Mouse (Mus musculus) spleen, adult 2 months (tissue): ENCODE results near the gene Tmem119. TPM values are rescaled to one million over a fixed set of nuclear protein-coding genes. Genes with fewer than 3 reads are reported as not detected.

Experiments used
- DNase-seq, 2 experiments: peaks; one replicate each; pipeline versions ENCODE4 v3.0.0 to v3.0.0-alpha.2; 2012 to 2021; ENCODE audit warnings: low spot score in 2 of 2, low read depth in 1 of 2
- H3K27ac ChIP-seq: fragments of 200-500 bp; 2 replicates; pipeline ENCODE4 v1.5.1; 2012; ENCODE audit warnings: low read length, inconsistent platforms; ENCODE audit not compliant: insufficient read depth
- H3K27me3 ChIP-seq: fragments of 200-500 bp; 2 replicates; pipeline ENCODE4 v1.6.1; 2012; ENCODE audit warnings: mild to moderate bottlenecking, moderate library complexity, low read length, inconsistent platforms; ENCODE audit not compliant: control insufficient read depth, insufficient read depth
- H3K36me3 ChIP-seq: fragments of 200-500 bp; 2 replicates; pipeline ENCODE4 v1.6.1; 2012; ENCODE audit warnings: mild to moderate bottlenecking, low read length, inconsistent platforms; ENCODE audit not compliant: control insufficient read depth, insufficient read depth
- H3K4me1 ChIP-seq: fragments of 200-500 bp; 2 replicates; pipeline ENCODE4 v1.6.1; 2011; ENCODE audit warnings: inconsistent platforms; ENCODE audit not compliant: control insufficient read depth, insufficient read depth, insufficient read length
- H3K4me3 ChIP-seq: fragments of 200-500 bp; 2 replicates; pipeline ENCODE4 v1.5.1; 2011; ENCODE audit warnings: mild to moderate bottlenecking, inconsistent platforms; ENCODE audit not compliant: insufficient read depth, insufficient read length; ENCODE audit errors: extremely low read depth
- CTCF ChIP-seq: fragments of 200-500 bp; IDR thresholded peaks from 2 replicates; pipeline ENCODE4 v1.5.1; 2011; ENCODE audit warnings: mild to moderate bottlenecking, inconsistent platforms; ENCODE audit not compliant: insufficient read depth, insufficient read length, insufficient replicate concordance; ENCODE audit errors: extremely low read depth
- POLR2A ChIP-seq: fragments of 200-500 bp; IDR thresholded peaks from 2 replicates; pipeline ENCODE4 v1.6.1; 2011; ENCODE audit warnings: low read depth, low read length, inconsistent platforms
- WGBS: fragments of 180-500 bp; shearing (Covaris S2); methylation state at CpG from one replicate; pipeline ENCODE4 v1.1.7; 2018; 5-methylcytosine and 5-hydroxymethylcytosine counted together
- polyA plus RNA-seq: library from polyadenylated mRNA; depleted of rRNA; stranded (reverse); fragments of >200 nt; gene quantifications from 2 replicates; pipeline ENCODE4 v1.2.3, GENCODE M21; 2012

Tmem119 gene
- polyA plus RNA-seq, 1 experiment, result 3.0 TPM

- 25% methylated on average over 7 of the region's 7 CpGs for WGBS
- DNase-seq, result no peak
- Histone ChIP-seq H3K4me3 (peak overlapping the region; percentile 43), H3K36me3 (peaks cover 3% of the 10 kb centered on the region; the same call in 1 of the 2 replicates), H3K4me1 (peaks cover 8% of the 10 kb centered on the region; the same call in 1 of the 2 replicates), H3K27ac (peak overlapping the region; percentile 72), H3K27me3 (no peaks in the 10 kb centered on the region)
- TF ChIP-seq CTCF (no peak), POLR2A (no peak)
Measured at GRCm38 (mm10) chr5:113825558-113825957, 25.2 kb upstream of the Tmem119 start.

DNA sequence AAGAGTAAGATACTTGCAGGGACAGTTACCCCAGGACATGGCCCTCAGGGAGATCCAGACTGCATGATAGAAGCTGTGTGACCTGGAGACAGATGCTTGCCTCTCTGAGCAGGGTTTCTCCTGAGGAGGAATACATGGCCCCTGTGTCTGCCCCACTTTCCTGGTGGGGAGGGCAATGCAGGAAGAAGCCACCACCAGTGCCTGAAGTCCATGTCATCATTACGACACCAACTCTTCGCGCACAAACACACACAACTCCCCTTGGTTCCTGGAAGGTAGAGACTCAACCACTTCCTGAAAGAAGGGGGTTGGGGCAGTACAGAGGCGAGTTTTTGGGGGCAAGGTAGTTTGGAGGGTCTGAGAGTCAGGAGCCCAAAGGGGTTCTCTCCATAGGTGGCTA, 23.9 kb upstream of the Tmem119 start:
- Histone ChIP-seq H3K36me3 (peaks cover 8% of the 10 kb centered on the region), H3K4me1 (peaks cover 7% of the 10 kb centered on the region; the same call in 1 of the 2 replicates), H3K4me3 (no peak overlapping the region), H3K27ac (peak overlapping the region; percentile 72), H3K27me3 (no peaks in the 10 kb centered on the region)
- no peak for TF ChIP-seq POLR2A
- TF ChIP-seq CTCF, result no peak
- WGBS, result 17% methylated on average over 4 of the region's 4 CpGs
- DNase-seq, result no peak

DNA sequence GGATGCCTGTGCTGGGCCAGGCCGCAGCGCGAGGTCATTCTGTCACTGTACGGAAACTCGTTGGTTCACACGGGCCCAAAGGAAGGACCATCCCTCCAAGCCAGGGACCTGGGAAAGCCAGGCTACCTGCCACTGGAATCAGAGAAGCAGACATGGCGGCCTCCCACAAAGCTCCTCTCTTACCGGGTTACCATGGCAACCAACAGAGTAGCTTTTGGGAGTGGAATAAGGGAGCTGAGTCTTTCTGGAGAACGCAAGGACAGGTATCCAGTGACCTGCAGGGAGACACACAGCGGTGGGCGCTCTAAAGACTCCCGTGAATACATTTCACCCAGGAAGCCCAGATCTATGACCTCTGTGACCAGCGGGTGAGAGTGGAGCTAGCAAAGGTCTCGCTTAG, 18.3 kb upstream of the Tmem119 start:
- 93% methylated on average over 14 of the region's 14 CpGs for WGBS

DNA sequence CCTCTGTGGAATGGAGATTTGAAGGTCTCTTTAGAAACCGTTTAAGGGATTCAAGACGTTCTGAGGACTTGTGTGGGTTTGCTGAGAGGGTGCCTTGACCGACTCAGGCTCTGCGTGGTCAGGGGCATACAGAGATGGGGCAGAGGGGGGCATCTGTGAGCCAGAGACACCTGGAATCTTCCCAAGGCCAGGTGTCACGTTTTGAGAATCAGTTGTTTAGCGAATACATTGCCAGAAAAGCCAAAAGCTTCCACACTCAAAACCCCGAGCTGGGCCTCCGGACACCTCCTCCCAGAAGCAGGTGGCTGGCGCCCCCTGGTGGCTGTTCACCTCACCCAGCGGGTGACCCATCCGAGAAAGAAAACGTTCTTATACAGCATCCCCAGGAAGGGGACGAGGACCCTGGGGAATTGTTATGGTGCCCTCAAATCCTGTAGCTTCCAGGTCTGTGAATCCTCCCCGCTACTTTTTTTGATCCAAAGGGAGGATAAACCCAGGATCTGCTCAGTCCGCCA, 15.4 kb upstream of the Tmem119 start:
- TF ChIP-seq CTCF, result peak; percentile 97
- TF ChIP-seq POLR2A, result no peak
- H3K27me3 ChIP-seq, result no peaks in the 10 kb centered on the region
- WGBS, result 15% methylated on average over 15 of the region's 15 CpGs
- peaks cover 15% of the 10 kb centered on the region for H3K36me3 ChIP-seq
- peak in 1 of 2 experiments; percentile 76 for DNase-seq
- no peak overlapping the region for H3K27ac ChIP-seq
- H3K4me1 ChIP-seq, result peaks cover 8% of the 10 kb centered on the region; the same call in 1 of the 2 replicates
- H3K4me3 ChIP-seq, result no peak overlapping the region

More for the DNA sequence above, 18.3 kb upstream of the Tmem119 start:
- no peak for DNase-seq
- Histone ChIP-seq H3K27ac (no peak overlapping the region), H3K4me1 (peaks cover 5% of the 10 kb centered on the region; the same call in 1 of the 2 replicates), H3K4me3 (no peak overlapping the region), H3K36me3 (peaks cover 19% of the 10 kb centered on the region), H3K27me3 (no peaks in the 10 kb centered on the region)
- TF ChIP-seq CTCF (no peak), POLR2A (no peak)

DNA sequence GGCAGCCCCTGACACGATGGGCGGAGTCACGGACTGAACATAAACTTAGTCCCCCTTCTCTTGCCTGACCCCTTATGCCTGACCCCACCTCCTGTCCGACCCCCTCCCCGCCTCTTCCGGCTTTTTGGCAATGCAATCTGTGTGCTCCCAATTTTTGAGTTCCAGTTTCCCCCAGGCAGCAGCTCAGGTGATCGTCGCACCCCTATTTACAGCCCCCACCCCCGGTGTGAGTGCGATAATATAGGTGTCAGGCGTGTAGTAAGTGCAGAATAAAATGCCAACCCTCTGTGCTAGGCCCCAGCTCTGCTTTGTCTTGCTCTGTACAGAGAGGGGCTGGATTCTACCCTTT, 14.7 kb upstream of the Tmem119 start:
- H3K4me3 ChIP-seq, result no peak overlapping the region
- TF ChIP-seq POLR2A (no peak), CTCF (no peak)
- peaks cover 15% of the 10 kb centered on the region for H3K36me3 ChIP-seq
- peaks cover 8% of the 10 kb centered on the region; the same call in 1 of the 2 replicates for H3K4me1 ChIP-seq
- H3K27me3 ChIP-seq, result no peaks in the 10 kb centered on the region
- no peak for DNase-seq
- no peak overlapping the region for H3K27ac ChIP-seq
- WGBS, result 59% methylated on average over 11 of the region's 11 CpGs

GRCm38 (mm10) chr5:113814111-113815040, 14.1 kb upstream of the Tmem119 start:
- TF ChIP-seq CTCF (no peak), POLR2A (no peak)
- no peak for DNase-seq
- H3K36me3 ChIP-seq, result peaks cover 11% of the 10 kb centered on the region
- H3K27ac ChIP-seq, result no peak overlapping the region
- H3K4me3 ChIP-seq, result peak overlapping the region; percentile 25; the same call in 1 of the 2 replicates
- WGBS, result 27% methylated on average over 27 of the region's 27 CpGs
- no peaks in the 10 kb centered on the region for H3K27me3 ChIP-seq
- H3K4me1 ChIP-seq, result peaks cover 8% of the 10 kb centered on the region; the same call in 1 of the 2 replicates
